Mouse (Mus musculus): ENCODE data around the gene Fam57a. TPM values are rescaled to one million over a fixed set of nuclear protein-coding genes. Genes with fewer than 3 reads are reported as not detected.

Fam57a gene
- total and polyA plus RNA-seq, 3 experiments: 3.2 to 23.5 (median 12.0) TPM

GRCm38 (mm10) chr11:76170207-76170606, 9.3 kb upstream of the Fam57a start:
- ATAC-seq (ENCODE audit: extremely low read depth, insufficient number of reproducible peaks, low FRiP score, poor library complexity, severe bottlenecking) (no peak), DNase-seq (ENCODE audit: low spot score) (no peak)
- Histone ChIP-seq H3K4me1 (ENCODE audit: insufficient read depth, low read depth, low read length) (peaks cover 3% of the 10 kb centered on the region; the same call in 1 of the 2 replicates), H3K9me3 (replicated peaks) (no peaks in the 10 kb centered on the region), H3K4me3 (ENCODE audit: low read depth, low read length) (no peak overlapping the region), H3K36me3 (replicated peaks) (peaks cover 64% of the 10 kb centered on the region), H3K27me3 (ENCODE audit: insufficient read depth, low read length) (no peaks in the 10 kb centered on the region)
- TF ChIP-seq CTCF (IDR thresholded peaks at IDR 0.05; ENCODE audit: low read depth, low read length): no peak
- TF ChIP-seq POLR2AphosphoS5 (IDR thresholded peaks at IDR 0.05; ENCODE audit: insufficient replicate concordance, low read depth, low read length): no peak
- TF ChIP-seq GATA1 (IDR thresholded peaks at IDR 0.05; ENCODE audit: borderline replicate concordance, low read length): no peak
- TF ChIP-seq TAL1 (conservative IDR thresholded peaks at IDR 0.05; ENCODE audit: low read depth, low read length): no peak
- TF ChIP-seq GATA2 (IDR thresholded peaks at IDR 0.05; ENCODE audit: borderline replicate concordance, low read depth, low read length): no peak

- ATAC-seq (ENCODE audit: extremely low read depth, insufficient number of reproducible peaks, low FRiP score, poor library complexity, severe bottlenecking) (peak; percentile 34; the same call in 1 of the 2 replicates), DNase-seq (ENCODE audit: low spot score) (peak; percentile 48)
- Histone ChIP-seq H3K27me3 (ENCODE audit: insufficient read depth, low read length) (no peaks in the 10 kb centered on the region), H3K36me3 (replicated peaks) (peaks cover 52% of the 10 kb centered on the region), H3K9me3 (replicated peaks) (no peaks in the 10 kb centered on the region), H3K4me3 (ENCODE audit: low read depth, low read length) (peak overlapping the region; percentile 99), H3K4me1 (ENCODE audit: insufficient read depth, low read depth, low read length) (peaks cover 20% of the 10 kb centered on the region)
- TF ChIP-seq POLR2AphosphoS5 (IDR thresholded peaks at IDR 0.05; ENCODE audit: insufficient replicate concordance, low read depth, low read length): no peak
- no peak for TF ChIP-seq TAL1 (conservative IDR thresholded peaks at IDR 0.05; ENCODE audit: low read depth, low read length)
- no peak for TF ChIP-seq GATA2 (IDR thresholded peaks at IDR 0.05; ENCODE audit: borderline replicate concordance, low read depth, low read length)
- no peak for TF ChIP-seq GATA1 (IDR thresholded peaks at IDR 0.05; ENCODE audit: borderline replicate concordance, low read length)
- no peak for TF ChIP-seq CTCF (IDR thresholded peaks at IDR 0.05; ENCODE audit: low read depth, low read length)
Observed at GRCm38 (mm10) chr11:76178726-76179494, 561 bp upstream of the Fam57a start.

- no peaks in the 10 kb centered on the region for H3K9me3 ChIP-seq (replicated peaks)
- ATAC-seq (ENCODE audit: extremely low read depth, insufficient number of reproducible peaks, low FRiP score, poor library complexity, severe bottlenecking): no peak
Observed at GRCm38 (mm10) chr11:76180146-76180540, 672 bp downstream of the Fam57a start.

GRCm38 (mm10) chr11:76183745-76184144, 4.3 kb downstream of the Fam57a start:
- TF ChIP-seq GATA2 (IDR thresholded peaks at IDR 0.05; ENCODE audit: borderline replicate concordance, low read depth, low read length) (no peak), GATA1 (IDR thresholded peaks at IDR 0.05; ENCODE audit: borderline replicate concordance, low read length) (no peak), POLR2AphosphoS5 (IDR thresholded peaks at IDR 0.05; ENCODE audit: insufficient replicate concordance, low read depth, low read length) (no peak), CTCF (IDR thresholded peaks at IDR 0.05; ENCODE audit: low read depth, low read length) (no peak), TAL1 (conservative IDR thresholded peaks at IDR 0.05; ENCODE audit: low read depth, low read length) (no peak)
- no peaks in the 10 kb centered on the region for H3K27me3 ChIP-seq (ENCODE audit: insufficient read depth, low read length)
- no peaks in the 10 kb centered on the region for H3K9me3 ChIP-seq (replicated peaks)
- ATAC-seq (ENCODE audit: extremely low read depth, insufficient number of reproducible peaks, low FRiP score, poor library complexity, severe bottlenecking) (no peak), DNase-seq (ENCODE audit: low spot score) (no peak)
- H3K4me1 ChIP-seq (ENCODE audit: insufficient read depth, low read depth, low read length): peaks cover 11% of the 10 kb centered on the region
- peaks cover 37% of the 10 kb centered on the region for H3K36me3 ChIP-seq (replicated peaks)
- no peak overlapping the region for H3K4me3 ChIP-seq (ENCODE audit: low read depth, low read length)

More at GRCm38 (mm10) chr11:76180146-76180540, 672 bp downstream of the Fam57a start:
- Histone ChIP-seq H3K27me3 (ENCODE audit: insufficient read depth, low read length) (no peaks in the 10 kb centered on the region), H3K36me3 (replicated peaks) (peaks cover 49% of the 10 kb centered on the region), H3K4me1 (ENCODE audit: insufficient read depth, low read depth, low read length) (peaks cover 20% of the 10 kb centered on the region), H3K4me3 (ENCODE audit: low read depth, low read length) (peak overlapping the region; percentile 99)
- no peak for TF ChIP-seq POLR2AphosphoS5 (IDR thresholded peaks at IDR 0.05; ENCODE audit: insufficient replicate concordance, low read depth, low read length)
- no peak for DNase-seq (ENCODE audit: low spot score)

GRCm38 (mm10) chr11:76186908-76187307, 7.4 kb downstream of the Fam57a start:
- TF ChIP-seq POLR2AphosphoS5 (IDR thresholded peaks at IDR 0.05; ENCODE audit: insufficient replicate concordance, low read depth, low read length): no peak
- no peak overlapping the region for H3K4me3 ChIP-seq (ENCODE audit: low read depth, low read length)
- no peaks in the 10 kb centered on the region; the same call in 1 of the 2 replicates for H3K4me1 ChIP-seq (ENCODE audit: insufficient read depth, low read depth, low read length)
- no peak for DNase-seq (ENCODE audit: low spot score)
- H3K9me3 ChIP-seq (replicated peaks): no peaks in the 10 kb centered on the region
- no peak for ATAC-seq (ENCODE audit: extremely low read depth, insufficient number of reproducible peaks, low FRiP score, poor library complexity, severe bottlenecking)
- H3K36me3 ChIP-seq (replicated peaks): peaks cover 29% of the 10 kb centered on the region
- no peaks in the 10 kb centered on the region for H3K27me3 ChIP-seq (ENCODE audit: insufficient read depth, low read length)

GRCm38 (mm10) chr11:76196275-76196976, 17.0 kb downstream of the Fam57a start:
- ATAC-seq (ENCODE audit: extremely low read depth, insufficient number of reproducible peaks, low FRiP score, poor library complexity, severe bottlenecking): no peak

More at GRCm38 (mm10) chr11:76196275-76196976, 17.0 kb downstream of the Fam57a start:
- Histone ChIP-seq H3K36me3 (replicated peaks) (no peaks in the 10 kb centered on the region), H3K27me3 (ENCODE audit: insufficient read depth, low read length) (0 out of 2 replicates have a peak, but pooled peaks cover 5% of the 10 kb centered on the region), H3K4me1 (ENCODE audit: insufficient read depth, low read depth, low read length) (peaks cover 15% of the 10 kb centered on the region), H3K9me3 (replicated peaks) (no peaks in the 10 kb centered on the region), H3K4me3 (ENCODE audit: low read depth, low read length) (no peak overlapping the region)
- TF ChIP-seq TAL1 (conservative IDR thresholded peaks at IDR 0.05; ENCODE audit: low read depth, low read length): no peak
- TF ChIP-seq GATA2 (IDR thresholded peaks at IDR 0.05; ENCODE audit: borderline replicate concordance, low read depth, low read length): no peak
- TF ChIP-seq POLR2AphosphoS5 (IDR thresholded peaks at IDR 0.05; ENCODE audit: insufficient replicate concordance, low read depth, low read length): no peak
- TF ChIP-seq CTCF (IDR thresholded peaks at IDR 0.05; ENCODE audit: low read depth, low read length): no peak
- no peak for TF ChIP-seq GATA1 (IDR thresholded peaks at IDR 0.05; ENCODE audit: borderline replicate concordance, low read length)
- no peak for DNase-seq (ENCODE audit: low spot score)

All from G1E (cell line).